8 mouse cellular contexts compared by ENCODE assay signal in genomic region chr2:26123079-26123648, GRCm38 (mm10). TPM values are rescaled to one million over a fixed set of nuclear protein-coding genes. Genes with fewer than 3 reads are reported as not detected.
A peak's percentile ranks its signal among the peaks of the same experiment; 100 is the strongest.
DNase-seq lines count a peak whose midpoint lies in the region; ATAC-seq and TF ChIP-seq lines count a peak whose summit lies in the region.

Gene Nacc2 (minus strand): TSS chr2:26123220.

- DNase-seq in urinary bladder, adult 2 months (ENCODE audit: low spot score) = no peak
- no peak for DNase-seq in urinary bladder, postnatal 36 days (ENCODE audit: low spot score in 2 of 2)
- no peak for DNase-seq in left cerebral cortex, postnatal 14 days (ENCODE audit: low spot score in 2 of 2)
- no peak for DNase-seq in natural killer cell, adult 2 months (ENCODE audit: low spot score in 2 of 2)
- no peak for DNase-seq in urinary bladder, postnatal 25 days (ENCODE audit: low spot score)

- intact Hi-C loops in left cerebral cortex, postnatal 14 days (cut with DNase I) = no loop called here

- no peaks in the 10 kb centered on the region for H3K9me3 ChIP-seq in embryonic facial prominence, embryonic 13.5 days
- H3K9me3 ChIP-seq in heart, embryonic 16.5 days (replicated peaks; ENCODE audit: control insufficient read depth, low read length) = no peaks in the 10 kb centered on the region

- no peak for TF ChIP-seq POLR2A in myocyte (IDR thresholded peaks at IDR 0.05; ENCODE audit: insufficient read length, low read depth)

- peaks cover 5% of the 10 kb centered on the region for H3K79me2 ChIP-seq in myocyte (ENCODE audit: control insufficient read depth, insufficient read depth)

- peak within 1 kb of the TSS; percentile 99 for H3K4me2 ChIP-seq in embryonic facial prominence, embryonic 13.5 days
- peak within 1 kb of the TSS; percentile 97 for H3K4me2 ChIP-seq in heart, embryonic 16.5 days (ENCODE audit: low read depth, low read length)
- H3K4me2 ChIP-seq in myocyte (ENCODE audit: low read depth) = peak within 1 kb of the TSS; percentile 93

- H3K27ac ChIP-seq in embryonic facial prominence, embryonic 13.5 days = no peak within 1 kb of the TSS
- peak within 1 kb of the TSS; percentile 60 for H3K27ac ChIP-seq in heart, embryonic 16.5 days (ENCODE audit: low read length)

- WGBS in embryonic facial prominence, embryonic 13.5 days = 23% methylated on average over 9 of the region's 9 CpGs
- 32% methylated on average over 9 of the region's 9 CpGs for WGBS in heart, embryonic 16.5 days

- H3K27me3 ChIP-seq in embryonic facial prominence, embryonic 13.5 days = peaks cover 45% of the 10 kb centered on the region
- no peaks in the 10 kb centered on the region for H3K27me3 ChIP-seq in heart, embryonic 16.5 days (ENCODE audit: control insufficient read depth, insufficient read depth, low read length)
- H3K27me3 ChIP-seq in myocyte (ENCODE audit: control insufficient read depth, insufficient read depth, insufficient read length) = no peaks in the 10 kb centered on the region

- peaks cover 34% of the 10 kb centered on the region for H3K4me1 ChIP-seq in embryonic facial prominence, embryonic 13.5 days
- peaks cover 31% of the 10 kb centered on the region for H3K4me1 ChIP-seq in heart, embryonic 16.5 days (ENCODE audit: control insufficient read depth, insufficient read depth, low read length)

- peak within 1 kb of the TSS; percentile 84 for H3K9ac ChIP-seq in embryonic facial prominence, embryonic 13.5 days
- peak within 1 kb of the TSS; percentile 83 for H3K9ac ChIP-seq in heart, embryonic 16.5 days (ENCODE audit: low read length)

- ATAC-seq in embryonic facial prominence, embryonic 13.5 days (ENCODE audit: insufficient number of reproducible peaks, insufficient read depth, low FRiP score, low TSS enrichment, low read depth) = no peak
- no peak for ATAC-seq in heart, embryonic 16.5 days (replicated peaks; ENCODE audit: extremely low read depth, insufficient read depth, low FRiP score)

- H3K36me3 ChIP-seq in embryonic facial prominence, embryonic 13.5 days = no peaks in the 10 kb centered on the region
- H3K36me3 ChIP-seq in heart, embryonic 16.5 days (ENCODE audit: control insufficient read depth, insufficient read depth) = no peaks in the 10 kb centered on the region
- H3K36me3 ChIP-seq in myocyte (ENCODE audit: control insufficient read depth, insufficient read depth) = no peaks in the 10 kb centered on the region

- H3ac ChIP-seq in myocyte (ENCODE audit: control insufficient read depth, insufficient read length) = peak within 1 kb of the TSS; percentile 79

- H3K4me3 ChIP-seq in embryonic facial prominence, embryonic 13.5 days = peak within 1 kb of the TSS; percentile 80
- peak within 1 kb of the TSS; percentile 77 for H3K4me3 ChIP-seq in heart, embryonic 16.5 days (ENCODE audit: low read length)
- H3K4me3 ChIP-seq in myocyte = peak within 1 kb of the TSS; percentile 39

TF ChIP-seq in myocyte, 11 proteins besides CTCF, POLR2A, EP300 and RAD21:
- no peak for TF ChIP-seq CEBPB (IDR thresholded peaks at IDR 0.05; ENCODE audit: insufficient read depth, poor library complexity, severe bottlenecking)
- TF ChIP-seq USF1 (IDR thresholded peaks at IDR 0.05; ENCODE audit: low read depth) = no peak
- no peak for TF ChIP-seq MYOD1 (IDR thresholded peaks at IDR 0.05; ENCODE audit: control insufficient read depth in 1 of 3, insufficient read length in 2 of 3, low read depth in 2 of 3)

RNA-seq across cellular contexts. Expression of gene Nacc2, which starts in this region (rescaled TPM):
- 43.2 and 60.5 TPM in 2 replicates for polyA plus RNA-seq in urinary bladder, adult 2 months (2012; rRNA removed)
- 4.4 and 6.7 TPM in 2 replicates for polyA plus RNA-seq in embryonic facial prominence, embryonic 13.5 days (2015; fragmentation: Nextera tagmentation; extraction: Ambion mirVana)
- 6.9 and 8.0 TPM in 2 replicates for polyA plus RNA-seq in heart, embryonic 16.5 days (2015; fragmentation: Nextera tagmentation; extraction: Ambion mirVana)
- 10 to 100 TPM; 58.1 to 58.8 TPM for total RNA-seq in left cerebral cortex, postnatal 14 days (2021)
- 15.0 TPM for polyA plus RNA-seq in myocyte (2012; fragmentation: generic; extraction: Trizol)
